27 mouse cellular contexts compared by ENCODE assay signal in the genomic region with DNA sequence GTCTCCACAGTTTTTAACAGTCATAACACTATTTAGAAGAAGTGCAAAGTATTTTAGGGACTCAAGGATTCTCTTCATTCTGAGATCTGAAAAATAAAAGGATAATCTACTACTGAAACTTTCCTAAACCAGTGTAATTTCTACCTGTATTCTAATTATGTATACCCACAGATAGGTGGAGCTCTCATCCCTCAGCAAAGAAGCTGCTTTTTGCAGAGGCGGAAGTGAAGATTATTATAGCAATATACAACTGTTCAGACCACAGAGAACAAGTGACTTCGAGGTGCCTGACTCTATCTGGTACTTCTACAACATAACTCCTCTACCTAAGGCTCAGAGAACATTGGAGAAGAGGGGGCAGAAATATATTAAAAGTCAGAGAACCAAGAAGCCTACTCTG. TPM values are rescaled to one million over a fixed set of nuclear protein-coding genes. Genes with fewer than 3 reads are reported as not detected.
DNase-seq lines count a peak whose midpoint lies in the region; ATAC-seq and TF ChIP-seq lines count a peak whose summit lies in the region.
"Had no signal": no experiment of that assay in that cellular context is flagged by ENCODE, and none has a peak within 500 bp of the region (broad histone marks: within the 10 kb centered on the region; RNA-seq: fewer than 3 reads in every experiment).

No protein-coding gene starts in this region.

- intact Hi-C loops in heart, adult 2 months (cut with DNase I): no loop called here
- intact Hi-C loops in left cerebral cortex, adult 2 months (cut with DNase I): no loop called here

- no peaks in the 10 kb centered on the region for H3K36me3 ChIP-seq in heart, adult 2 months (ENCODE audit: control insufficient read depth, insufficient read depth, low read length)
- no peaks in the 10 kb centered on the region for H3K36me3 ChIP-seq in CH12.LX (replicated peaks in 1 of 2; ENCODE audit: control insufficient read depth in 1 of 2, insufficient read depth in 1 of 2, low read length in 1 of 2)
- H3K36me3 ChIP-seq: forebrain, embryonic 12.5 days; heart, embryonic 13.5 days; hindbrain, embryonic 13.5 days; midbrain, embryonic 15.5 days; neural tube, embryonic 15.5 days; stomach, embryonic 15.5 days had no signal

- no peak overlapping the region for H3K4me2 ChIP-seq in CH12.LX (ENCODE audit: insufficient read depth, low read depth, poor library complexity, severe bottlenecking)
- H3K4me2 ChIP-seq: forebrain, embryonic 12.5 days; heart, embryonic 13.5 days; hindbrain, embryonic 13.5 days; liver, embryonic 11.5 days; midbrain, embryonic 15.5 days; neural tube, embryonic 15.5 days; stomach, embryonic 15.5 days had no signal

- no peak overlapping the region for H3K9ac ChIP-seq in heart, adult 2 months (ENCODE audit: low read depth, low read length)
- H3K9ac ChIP-seq in CH12.LX (ENCODE audit: insufficient read depth, low read depth): no peak overlapping the region
- H3K9ac ChIP-seq: forebrain, embryonic 12.5 days; heart, embryonic 13.5 days; hindbrain, embryonic 13.5 days; midbrain, embryonic 15.5 days; neural tube, embryonic 15.5 days; stomach, embryonic 15.5 days had no signal

- H3K4me3 ChIP-seq in heart, adult 2 months: no peak overlapping the region
- no peak overlapping the region for H3K4me3 ChIP-seq in left cerebral cortex, adult 2 months
- H3K4me3 ChIP-seq in CH12.LX (replicated peaks in 1 of 3; ENCODE audit: low read depth in 2 of 3, low read length in 2 of 3, poor library complexity in 1 of 3): no peak overlapping the region
- H3K4me3 ChIP-seq: forebrain, embryonic 12.5 days; heart, embryonic 13.5 days; hindbrain, embryonic 13.5 days; midbrain, embryonic 15.5 days; neural tube, embryonic 15.5 days; stomach, embryonic 15.5 days had no signal

- 62% methylated on average over 2 of the region's 2 CpGs for WGBS in heart, adult 2 months

- H3K79me2 ChIP-seq in heart, adult 2 months (replicated peaks; ENCODE audit: control insufficient read depth, insufficient read depth, low read length): no peaks in the 10 kb centered on the region
- no peaks in the 10 kb centered on the region for H3K79me2 ChIP-seq in CH12.LX (replicated peaks; ENCODE audit: control insufficient read depth, extremely low read depth, insufficient read depth, poor library complexity, severe bottlenecking)

- TF ChIP-seq RAD21 in CH12.LX (IDR thresholded peaks at IDR 0.05; ENCODE audit: low read depth, low read length): peak; percentile 55

- DNase-seq in heart, adult 2 months: no peak
- no peak for DNase-seq in heart, adult 11 months
- no peak for DNase-seq in left cerebral cortex, adult 2 months (ENCODE audit: extremely low spot score in 1 of 2, low spot score in 2 of 2)
- DNase-seq in left cerebral cortex, adult 18-20 months (ENCODE audit: low spot score in 2 of 2): no peak
- no peak for DNase-seq in CH12.LX (ENCODE audit: extremely low read depth)
- no peak for DNase-seq in thymus, postnatal 14 days
- DNase-seq: adrenal gland, adult 8-10 months; B cell, adult 2 months; cerebellum, adult 11-12 months; cerebellum, postnatal 14 days; kidney, postnatal 36 days; layer of hippocampus, adult 9-11 months; lung, adult 18-20 months; lung, postnatal 10 days; right cerebral cortex, adult 18-20 months; right cerebral cortex, postnatal 4 days; thymus, adult 18-20 months; thymus, postnatal 4 days had no signal

- TF ChIP-seq EP300 in heart, adult 2 months (IDR thresholded peaks at IDR 0.05; ENCODE audit: insufficient read depth, low read depth, low read length): no peak
- TF ChIP-seq EP300 in CH12.LX (IDR thresholded peaks at IDR 0.05; ENCODE audit: low read length): no peak

- no peak overlapping the region for H3K27ac ChIP-seq in heart, adult 2 months
- no peak overlapping the region for H3K27ac ChIP-seq in left cerebral cortex, adult 2 months
- H3K27ac ChIP-seq in CH12.LX (ENCODE audit: insufficient read depth, low read depth): no peak overlapping the region
- H3K27ac ChIP-seq: forebrain, embryonic 12.5 days; heart, embryonic 13.5 days; hindbrain, embryonic 13.5 days; midbrain, embryonic 15.5 days; neural tube, embryonic 15.5 days; stomach, embryonic 15.5 days had no signal

- H3K4me1 ChIP-seq in heart, adult 2 months (ENCODE audit: control insufficient read depth, insufficient read depth, low read length): no peaks in the 10 kb centered on the region
- H3K4me1 ChIP-seq in CH12.LX (ENCODE audit: control insufficient read depth in 1 of 2, insufficient read depth in 2 of 2): no peaks in the 10 kb centered on the region
- H3K4me1 ChIP-seq: forebrain, embryonic 12.5 days; heart, embryonic 13.5 days; hindbrain, embryonic 13.5 days; midbrain, embryonic 15.5 days; neural tube, embryonic 15.5 days; stomach, embryonic 15.5 days had no signal

- dilution Hi-C loops in CH12.LX (cut with MboI; ENCODE audit: extremely low pct_ligation_motif_present, extremely low pct_unique_long_range_greater_than_20kb, low sequenced_read_pairs): no loop called here

- H3K9me3 ChIP-seq in CH12.LX (replicated peaks; ENCODE audit: low read length): no peaks in the 10 kb centered on the region
- H3K9me3 ChIP-seq: forebrain, embryonic 12.5 days; heart, embryonic 13.5 days; hindbrain, embryonic 13.5 days; midbrain, embryonic 15.5 days; neural tube, embryonic 15.5 days; stomach, embryonic 15.5 days had no signal

- peak; percentile 69 for ATAC-seq in megakaryocyte-erythroid progenitor cell, adult 5-6 weeks (replicated peaks; ENCODE audit: low FRiP score, low TSS enrichment, poor library complexity, severe bottlenecking)
- ATAC-seq in erythroblast, adult 5-6 weeks (replicated peaks; ENCODE audit: low FRiP score, poor library complexity, severe bottlenecking): no peak
- ATAC-seq: midbrain, embryonic 15.5 days had no signal

- H3K27me3 ChIP-seq in heart, adult 2 months (ENCODE audit: control insufficient read depth, insufficient read depth, low read length): no peaks in the 10 kb centered on the region
- no peaks in the 10 kb centered on the region for H3K27me3 ChIP-seq in CH12.LX (replicated peaks)
- H3K27me3 ChIP-seq: forebrain, embryonic 12.5 days; heart, embryonic 13.5 days; hindbrain, embryonic 13.5 days; midbrain, embryonic 15.5 days; neural tube, embryonic 15.5 days; stomach, embryonic 15.5 days had no signal

- peak; percentile 35 for TF ChIP-seq CTCF in heart, adult 2 months (IDR thresholded peaks at IDR 0.05)
- peak; percentile 36 for TF ChIP-seq CTCF in left cerebral cortex, adult 2 months (IDR thresholded peaks at IDR 0.05)
- peak in 1 of 2 experiments; percentile 51; a peak in 2 of 4 replicates for TF ChIP-seq CTCF in CH12.LX (conservative IDR thresholded peaks at IDR 0.05 in 1 of 2, IDR thresholded peaks at IDR 0.05 in 1 of 2; ENCODE audit: low read depth in 2 of 2, low read length in 2 of 2)

- in situ Hi-C loops in CH12.LX (cut with MboI; ENCODE audit: low pct_ligation_motif_present, low pct_unique_long_range_greater_than_20kb, low sequenced_read_pairs): no loop called here

- TF ChIP-seq POLR2A in heart, adult 2 months (IDR thresholded peaks at IDR 0.05; ENCODE audit: insufficient read depth, low read depth, low read length): no peak
- no peak for TF ChIP-seq POLR2A in CH12.LX (IDR thresholded peaks at IDR 0.05; ENCODE audit: low read depth, low read length)

TF ChIP-seq in CH12.LX, 34 proteins besides CTCF, POLR2A, EP300 and RAD21:
- TF ChIP-seq ELF1 (IDR thresholded peaks at IDR 0.05; ENCODE audit: low read depth, low read length) (peak; percentile 50; the same call in 1 of the 2 replicates), RCOR1 (conservative IDR thresholded peaks at IDR 0.05; ENCODE audit: low read depth, low read length) (no peak)

RNA-seq across cellular contexts. Expression of a gene that starts 28.5 kb away (rescaled TPM):
- 1 to 10 TPM; 5.0 to 5.3 TPM for total RNA-seq in heart, adult 2 months (2021)
- 2.0 and 3.6 TPM in 2 replicates for polyA plus RNA-seq in heart, adult 2 months (2012; rRNA removed)
- total RNA-seq in left cerebral cortex, adult 2 months (2021): 10 to 100 TPM; 10.2 to 10.7 TPM
- 10 to 100 TPM in 1 of 2 experiments, 1 to 10 TPM in 1; 8.7 to 10.1 TPM for total RNA-seq in left cerebral cortex, adult 18-20 months (2021)
- total RNA-seq in CH12.LX (2012; rRNA removed) (4.5 and 5.7 TPM in 2 replicates), CH12.LX (2014; rRNA removed) (5.6 and 5.8 TPM in 2 replicates)
- polyA plus RNA-seq in CH12.LX (2012; ENCODE audit: insufficient read length, low read depth): 3.5 and 3.7 TPM in 2 replicates
- 8.8 and 11.1 TPM in 2 replicates for total RNA-seq in megakaryocyte-erythroid progenitor cell, adult 5-6 weeks (2014; fragmentation: Nextera tagmentation)
- total RNA-seq in megakaryocyte-erythroid progenitor cell, adult 5-6 weeks (2017): 11.4 and 12.2 TPM in 2 replicates
- total RNA-seq in erythroblast, adult 5-6 weeks (2015; ENCODE audit: low replicate concordance): 2.1 and 2.3 TPM in 2 replicates
- total RNA-seq in erythroblast, adult 5-6 weeks (2017; ENCODE audit: low replicate concordance): 1.7 and 2.0 TPM in 2 replicates

RNA-seq across cellular contexts. Expression of a gene that starts 38.9 kb away (rescaled TPM):
- total RNA-seq in heart, adult 2 months (2021): 10 to 100 TPM; 12.1 to 12.8 TPM
- polyA plus RNA-seq in heart, adult 2 months (2012; rRNA removed): 2.7 and 6.4 TPM in 2 replicates
- 10 to 100 TPM; 20.2 to 23.6 TPM for total RNA-seq in left cerebral cortex, adult 2 months (2021)
- total RNA-seq in left cerebral cortex, adult 18-20 months (2021): 10 to 100 TPM; 21.9 to 25.1 TPM
- total RNA-seq in CH12.LX (2012; rRNA removed): 0.88 and 1.4 TPM in 2 replicates
- 0.96 and 1.1 TPM in 2 replicates for total RNA-seq in CH12.LX (2014; rRNA removed)
- 0.91 and 1.4 TPM in 2 replicates for polyA plus RNA-seq in CH12.LX (2012; ENCODE audit: insufficient read length, low read depth)
- total RNA-seq in megakaryocyte-erythroid progenitor cell, adult 5-6 weeks (2014; fragmentation: Nextera tagmentation): 0.26 TPM in 1 of 2 replicates, not detected in the other
- 0.11 TPM in 1 of 2 replicates, not detected in the other for total RNA-seq in megakaryocyte-erythroid progenitor cell, adult 5-6 weeks (2017)
- not detected in 2 replicates for total RNA-seq in erythroblast, adult 5-6 weeks (2015; ENCODE audit: low replicate concordance)
- total RNA-seq in erythroblast, adult 5-6 weeks (2017; ENCODE audit: low replicate concordance): 0.17 TPM in 1 of 2 replicates, not detected in the other

Comparison
In these comparisons a context has a peak if more than half of its experiments do, and no peak if none do; other contexts are left out.
1. RNA of a gene that starts 38.9 kb away (total RNA-seq): 21.9 to 25.1 TPM in left cerebral cortex, adult 18-20 months, 20.2 to 23.6 TPM in left cerebral cortex, adult 2 months and 12.1 to 12.8 TPM in heart, adult 2 months; 0.88 to 1.4 TPM in CH12.LX, 0.11 to 0.26 TPM in megakaryocyte-erythroid progenitor cell, adult 5-6 weeks and 0.17 TPM in erythroblast, adult 5-6 weeks; every median in the first group is over 4 times any median in the second.